Mouse (Mus musculus) adrenal gland, postnatal 36 days (tissue): ENCODE measurements at regions not wholly inside any gene's neighbourhood (a gene's known extent, or its start where the extent isn't known, plus 50 kb on each side); places are given as distances from the start of the nearest gene placed in this dataset.
A peak's percentile ranks its signal among the peaks of the same experiment; 100 is the strongest.

Source experiments
- DNase-seq, 2 experiments: peaks; one replicate each; pipeline ENCODE4 v3.0.0; 2021; ENCODE audit warnings: mixed read lengths in 1 of 2

- DNase-seq: peak; percentile 48 to 71
These were observed 107.6 kb upstream of the 1700066M21Rik start for GRCm38 (mm10) chr1:57269679-57270354.

- no peak for DNase-seq
These were observed 104.8 kb upstream of the 1700066M21Rik start for GRCm38 (mm10) chr1:57272593-57272992.

- no peak for DNase-seq
These were observed 95.9 kb upstream of the 1700066M21Rik start for GRCm38 (mm10) chr1:57281549-57281948.

DNA sequence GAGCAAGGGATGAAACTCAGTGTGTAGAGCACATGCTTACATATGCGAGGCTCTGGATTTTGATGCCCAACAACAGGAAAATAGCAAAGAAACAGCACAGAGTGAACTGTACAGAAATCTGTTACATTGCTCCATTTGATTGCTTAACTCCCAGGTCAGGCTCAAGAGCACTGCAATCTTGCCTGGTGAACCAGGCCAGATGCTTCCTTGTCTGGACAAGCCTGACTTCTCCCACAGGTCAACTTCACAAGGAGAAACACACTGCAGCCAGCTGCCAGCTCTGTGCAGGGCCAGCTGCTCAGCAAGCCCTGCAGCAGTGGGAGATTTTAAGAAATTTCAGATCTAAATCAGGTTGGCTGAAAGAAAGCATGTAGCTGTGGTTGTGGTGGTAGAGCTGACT is 81.2 kb upstream of the 1700066M21Rik start:
- no peak for DNase-seq

DNA sequence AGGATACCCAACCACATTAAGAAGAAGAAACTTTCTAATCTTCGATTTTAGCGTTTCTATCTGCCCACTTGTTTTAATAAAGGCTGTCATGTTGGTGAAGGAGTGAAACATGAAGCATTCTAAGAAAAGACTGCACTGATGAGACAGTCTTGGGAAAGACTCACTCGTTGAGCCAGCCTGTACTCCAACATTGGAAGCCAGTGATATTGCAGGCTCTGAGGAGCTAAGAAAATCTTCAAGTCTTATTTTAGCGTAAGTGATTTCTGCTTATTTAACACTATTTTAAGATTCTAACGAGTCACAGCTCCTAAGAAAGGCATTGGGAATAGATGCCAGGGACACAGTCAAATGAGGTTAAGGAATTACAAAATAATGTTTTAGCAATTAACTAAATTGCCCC is 78.9 kb upstream of the 1700066M21Rik start:
- DNase-seq: no peak

GRCm38 (mm10) chr1:57301260-57301979 is 76.0 kb upstream of the 1700066M21Rik start:
- no peak for DNase-seq

DNA sequence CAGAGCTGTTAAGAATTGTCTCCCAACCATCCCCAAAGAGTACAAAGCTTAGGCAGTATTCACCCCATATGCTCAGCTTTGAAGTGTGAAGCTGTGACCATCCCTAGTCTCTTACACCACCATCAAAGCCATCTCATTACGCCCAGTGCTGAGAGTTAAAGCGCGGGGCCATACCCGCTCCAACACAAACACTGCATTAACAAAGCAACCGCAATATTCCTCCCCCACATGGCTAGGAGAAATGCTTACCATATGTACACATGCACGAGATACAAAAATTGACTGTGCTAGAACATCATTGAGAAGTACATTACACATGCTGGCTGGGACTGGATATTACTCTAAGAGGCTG is 75.5 kb upstream of the 1700066M21Rik start:
- DNase-seq: no peak

- no peak for DNase-seq
These were observed 72.7 kb upstream of the 1700066M21Rik start for GRCm38 (mm10) chr1:57304757-57305156.

DNA sequence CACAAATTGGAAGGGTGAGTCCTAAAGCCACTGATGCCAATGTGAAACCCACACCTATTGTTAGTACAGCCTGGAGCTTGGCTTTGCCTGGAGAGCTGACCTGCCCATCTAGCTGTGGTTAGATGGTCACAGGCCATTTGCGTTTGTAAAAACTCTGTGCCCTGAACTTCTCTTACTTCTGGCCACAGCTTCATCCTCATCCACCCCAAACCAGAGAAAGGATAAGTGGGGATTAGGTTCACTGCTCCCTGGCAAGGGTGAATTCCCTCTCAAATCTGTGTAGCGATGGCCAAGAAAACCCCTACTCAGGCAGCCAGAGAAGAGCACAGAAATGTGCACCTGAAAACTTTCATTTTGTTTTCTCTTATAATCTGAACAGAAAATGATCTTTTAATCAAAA is 54.9 kb upstream of the 1700066M21Rik start:
- no peak for DNase-seq

GRCm38 (mm10) chr1:57323118-57323517 is 54.3 kb upstream of the 1700066M21Rik start:
- no peak for DNase-seq

- no peak for DNase-seq
These were observed 51.7 kb upstream of the 1700066M21Rik start for GRCm38 (mm10) chr1:57325585-57326165.
